Mouse (Mus musculus) Patski (cell line): ENCODE results near the gene Dgki. TPM values are rescaled to one million over a fixed set of nuclear protein-coding genes. Genes with fewer than 3 reads are reported as not detected.

Experiments
- ATAC-seq: fragments of 100-300 bp; one replicate; pipeline ENCODE4 v1.8.0; 2021
- CTCF ChIA-PET: fragments of 350-600 bp; sonication (Branson Sonifier 250); formaldehyde crosslinking; loops from one replicate; lab custom pipeline; 2022; ENCODE audit warnings: inconsistent platforms; lab: Charles Lee
- POLR2A ChIA-PET: fragments of 350-600 bp; sonication (Branson Sonifier 250); formaldehyde crosslinking; loops from one replicate; lab custom pipeline; 2022; ENCODE audit warnings: antibody characterized with exemption, inconsistent platforms; lab: Charles Lee
- DNase-seq: peaks from one replicate; pipeline ENCODE4 v3.0.0-alpha.2; 2011; ENCODE audit warnings: low read depth, low spot score
- H3K27me3 ChIP-seq: fragments of 371-371 bp; one replicate; pipeline ENCODE4 v1.5.1; 2021
- CTCF ChIP-seq: fragments of 100-300 bp; IDR thresholded peaks from one replicate; pipeline ENCODE4 v1.5.1; 2021
- in situ Hi-C: fragments of 300-500 bp; cut with MboI; formaldehyde crosslinking; loops from 3 replicates; pipeline ENCODE4 v1.11.1; 2018; ENCODE audit warnings: low pct_unique_long_range_greater_than_20kb, mixed read lengths
- polyA plus RNA-seq: library from polyadenylated mRNA; unstranded; gene quantifications from one replicate; pipeline ENCODE4 v1.2.3, GENCODE M21; 2021

The Dgki gene
- polyA plus RNA-seq, 1 experiment from 2014 or later = 0.03 TPM

- CTCF ChIA-PET = interaction anchor here (1.2 kb wide), 1 partner anchor 11 kb away, joined by 4 read pairs; no protein-coding TSS in a partner anchor
- ATAC-seq (peak; percentile 79), DNase-seq (no peak)
- in situ Hi-C loops = no loop called here
- TF ChIP-seq CTCF = no peak
- POLR2A ChIA-PET = no interaction called here
- no peaks in the 10 kb centered on the region for H3K27me3 ChIP-seq
These were observed 28.9 kb downstream of the Dgki start for GRCm38 (mm10) chr6:37270905-37271591.

DNA sequence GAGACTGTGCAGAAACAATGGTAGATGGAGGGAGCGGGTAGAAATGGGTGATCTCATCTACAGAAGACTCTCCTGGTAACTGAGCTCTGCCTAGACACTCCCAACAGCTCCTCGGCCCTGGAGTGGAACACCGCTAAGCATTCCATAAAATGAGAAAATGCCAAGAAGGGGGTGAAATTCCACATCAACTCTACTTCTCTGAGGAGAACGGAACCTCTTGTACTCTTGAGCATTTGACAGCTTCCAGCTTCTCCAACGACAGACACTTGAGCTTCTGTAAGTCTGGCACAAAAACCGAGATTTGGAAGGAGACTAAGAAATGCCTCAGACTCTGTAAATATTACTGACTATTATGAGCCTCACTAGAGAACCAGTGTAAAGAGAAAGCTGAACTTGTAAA is 31.4 kb downstream of the Dgki start:
- CTCF ChIA-PET = interaction anchor here (1.4 kb wide), 1 partner anchor 12 kb away, joined by 4 read pairs; no protein-coding TSS in a partner anchor
- ATAC-seq = no peak
- no peak for TF ChIP-seq CTCF

GRCm38 (mm10) chr6:37267952-37268351 is 32.0 kb downstream of the Dgki start:
- ATAC-seq (no peak), DNase-seq (no peak)
- no peaks in the 10 kb centered on the region for H3K27me3 ChIP-seq
- in situ Hi-C loops = no loop called here
- ChIA-PET CTCF (interaction anchor here (1.4 kb wide), 1 partner anchor 12 kb away, joined by 4 read pairs; no protein-coding TSS in a partner anchor), POLR2A (no interaction called here)
- TF ChIP-seq CTCF = no peak

More for the DNA sequence above, 31.4 kb downstream of the Dgki start:
- POLR2A ChIA-PET = no interaction called here
- in situ Hi-C loops = no loop called here
- H3K27me3 ChIP-seq = no peaks in the 10 kb centered on the region
- no peak for DNase-seq

DNA sequence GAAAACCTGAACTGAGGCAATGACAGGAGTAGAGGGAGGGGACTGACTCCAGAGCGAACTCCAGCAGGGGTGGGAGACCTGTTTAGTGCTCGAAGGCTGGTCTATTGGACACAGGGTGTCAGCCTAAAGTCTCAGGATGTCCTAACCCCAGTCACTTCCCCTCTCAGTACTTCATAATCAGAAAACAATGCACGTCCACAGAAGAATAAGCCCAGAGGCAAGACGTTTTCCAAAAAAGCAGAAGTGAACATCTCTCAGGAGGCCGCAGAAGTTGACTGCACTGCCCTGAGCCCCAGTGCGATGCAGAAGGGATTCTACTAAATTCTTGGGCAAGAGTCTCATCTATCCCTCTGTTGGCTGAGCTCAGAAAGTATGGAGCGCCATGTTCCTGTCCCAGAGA is 37.5 kb downstream of the Dgki start:
- POLR2A ChIA-PET = interaction anchor here (1.1 kb wide), 1 partner anchor 174 kb away, joined by 3 read pairs; no protein-coding TSS in a partner anchor
- no peak for TF ChIP-seq CTCF
- in situ Hi-C loops = no loop called here
- DNase-seq (no peak), ATAC-seq (no peak)
- H3K27me3 ChIP-seq = no peaks in the 10 kb centered on the region
- CTCF ChIA-PET = no interaction called here

GRCm38 (mm10) chr6:37261236-37261852 is 38.6 kb downstream of the Dgki start:
- no peak for TF ChIP-seq CTCF
- ChIA-PET CTCF (no interaction called here), POLR2A (interaction anchor here (1.1 kb wide), 1 partner anchor 175 kb away, joined by 3 read pairs; no protein-coding TSS in a partner anchor)
- DNase-seq (no peak), ATAC-seq (no peak)
- no peaks in the 10 kb centered on the region for H3K27me3 ChIP-seq
- in situ Hi-C loops = no loop called here

GRCm38 (mm10) chr6:37258662-37259061 is 41.3 kb downstream of the Dgki start:
- CTCF ChIA-PET = no interaction called here
- H3K27me3 ChIP-seq = no peaks in the 10 kb centered on the region
- ATAC-seq (no peak), DNase-seq (no peak)
- POLR2A ChIA-PET = no interaction called here
- in situ Hi-C loops = no loop called here
- no peak for TF ChIP-seq CTCF

- ATAC-seq (peak; percentile 32), DNase-seq (no peak)
- CTCF ChIA-PET = no interaction called here
- no peaks in the 10 kb centered on the region for H3K27me3 ChIP-seq
- no peak for TF ChIP-seq CTCF
- POLR2A ChIA-PET = no interaction called here
- in situ Hi-C loops = no loop called here
These were observed 45.8 kb downstream of the Dgki start for GRCm38 (mm10) chr6:37254144-37254543.

GRCm38 (mm10) chr6:37252536-37252935 is 47.4 kb downstream of the Dgki start:
- ChIA-PET CTCF (no interaction called here), POLR2A (no interaction called here)
- no peaks in the 10 kb centered on the region for H3K27me3 ChIP-seq
- no peak for TF ChIP-seq CTCF
- in situ Hi-C loops = no loop called here
- ATAC-seq = no peak
- DNase-seq = no peak

DNA sequence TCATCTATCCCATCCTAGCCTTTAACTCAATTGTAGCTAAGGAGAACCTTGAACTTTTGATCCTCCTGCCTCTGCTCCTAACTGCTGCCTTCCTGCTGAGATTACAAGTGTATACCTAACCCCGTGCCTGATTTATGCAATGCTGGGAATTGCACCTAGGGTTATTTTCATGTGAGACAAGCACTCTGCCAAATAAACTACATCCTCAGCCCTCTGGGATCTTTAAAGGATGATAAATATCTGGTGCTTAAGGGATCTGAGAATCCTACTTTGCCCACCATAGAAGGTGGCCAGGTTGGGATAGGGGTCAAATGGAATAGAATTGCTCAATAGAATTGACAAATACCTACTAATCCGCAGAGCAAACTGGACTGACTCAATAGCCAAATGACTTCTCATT is 49.3 kb downstream of the Dgki start:
- no peak for DNase-seq
- no peak for ATAC-seq
- TF ChIP-seq CTCF = no peak
- no peaks in the 10 kb centered on the region for H3K27me3 ChIP-seq
- in situ Hi-C loops = no loop called here
- ChIA-PET CTCF (no interaction called here), POLR2A (no interaction called here)

DNA sequence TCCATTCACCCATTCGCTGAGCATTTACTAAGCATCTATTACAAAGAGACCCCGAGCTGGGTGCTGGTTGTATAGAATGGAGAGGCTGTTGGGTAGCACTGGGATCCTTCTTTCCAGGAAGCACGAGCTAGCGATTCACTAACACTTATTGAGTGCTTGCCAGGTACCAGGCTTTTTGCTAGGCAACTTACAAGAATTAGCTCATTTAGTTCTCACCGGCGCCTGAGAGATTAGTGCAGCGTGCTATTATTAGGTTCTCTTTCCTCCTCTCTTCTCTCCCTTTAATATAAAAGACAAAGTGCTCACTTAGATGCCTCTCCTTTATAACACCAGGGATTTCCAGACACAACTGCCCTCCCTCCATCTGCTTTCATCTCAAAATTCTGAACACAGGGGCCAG is 54.2 kb downstream of the Dgki start:
- ATAC-seq (no peak), DNase-seq (no peak)
- POLR2A ChIA-PET = no interaction called here
- no peak for TF ChIP-seq CTCF
- H3K27me3 ChIP-seq = no peaks in the 10 kb centered on the region
- in situ Hi-C loops = no loop called here
- CTCF ChIA-PET = no interaction called here

DNA sequence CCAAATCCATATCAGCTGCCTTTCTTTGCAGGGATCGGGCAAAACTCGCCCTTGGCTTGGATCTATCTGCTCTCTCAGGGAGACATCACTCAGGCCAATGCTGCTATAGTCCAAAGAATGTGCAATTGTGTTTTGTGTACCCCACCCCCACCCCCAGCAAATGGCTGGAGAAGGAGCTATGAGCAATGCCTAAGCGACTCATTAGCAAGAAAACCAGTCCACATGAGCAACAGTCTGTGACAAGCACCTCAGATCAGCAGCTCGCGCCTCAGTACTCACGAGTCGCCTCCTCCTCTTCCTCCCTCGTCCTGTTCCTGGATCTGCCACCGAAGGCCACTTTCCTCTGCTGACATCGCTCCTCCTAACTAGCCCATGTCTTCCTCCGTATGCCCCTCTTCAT is 55.9 kb downstream of the Dgki start:
- POLR2A ChIA-PET = no interaction called here

More for the DNA sequence above, 55.9 kb downstream of the Dgki start:
- H3K27me3 ChIP-seq = no peaks in the 10 kb centered on the region
- in situ Hi-C loops = no loop called here
- DNase-seq (peak; percentile 22), ATAC-seq (peak; percentile 13)
- TF ChIP-seq CTCF = no peak
- CTCF ChIA-PET = interaction anchor here (0.9 to 1.1 kb wide), 2 partner anchors 27 to 54 kb away, joined by 3 read pairs; no protein-coding TSS in a partner anchor
